In the genomic region with DNA sequence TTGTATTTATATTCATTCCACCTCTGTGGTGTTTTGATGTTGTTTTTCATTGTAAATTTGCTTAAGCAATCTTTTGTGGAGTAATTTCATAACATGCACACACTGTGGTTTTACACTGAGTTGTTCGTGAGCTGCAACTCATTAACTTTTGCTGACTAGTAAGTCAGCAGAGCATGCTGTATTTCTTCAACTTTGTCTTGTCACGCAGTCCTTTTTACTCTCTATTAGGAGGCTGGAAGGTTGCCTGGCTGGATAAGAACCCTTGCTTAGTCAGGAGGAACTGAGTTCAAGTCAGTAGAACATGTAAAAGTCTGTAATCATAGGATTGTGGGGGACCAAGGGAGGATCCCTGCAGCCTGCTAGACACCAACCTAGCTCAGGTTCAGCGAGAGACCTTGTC, we compare ENCODE assay signal across 21 mouse cellular contexts.
"Had no signal": no experiment of that assay in that cellular context is flagged by ENCODE, and none has a peak within 500 bp of the region (broad histone marks: within the 10 kb centered on the region; RNA-seq: fewer than 3 reads in every experiment).

No protein-coding gene starts in this region.

- H3K4me3 ChIP-seq: kidney, embryonic 15.5 days; limb, embryonic 13.5 days; liver, embryonic 12.5 days; liver, embryonic 15.5 days; lung, embryonic 15.5 days; neural tube, embryonic 12.5 days had no signal

- H3K9me3 ChIP-seq: kidney, embryonic 15.5 days; limb, embryonic 13.5 days; liver, embryonic 12.5 days; liver, embryonic 15.5 days; lung, embryonic 15.5 days; neural tube, embryonic 12.5 days had no signal

- H3K9ac ChIP-seq: kidney, embryonic 15.5 days; limb, embryonic 13.5 days; liver, embryonic 12.5 days; liver, embryonic 15.5 days; lung, embryonic 15.5 days; neural tube, embryonic 12.5 days had no signal

- H3K27me3 ChIP-seq: kidney, embryonic 15.5 days; liver, embryonic 12.5 days; liver, embryonic 15.5 days; lung, embryonic 15.5 days; neural tube, embryonic 12.5 days had no signal

- ATAC-seq: intestine, postnatal 0 days; liver, embryonic 12.5 days had no signal

- H3K27ac ChIP-seq: kidney, embryonic 15.5 days; limb, embryonic 13.5 days; liver, embryonic 12.5 days; liver, embryonic 15.5 days; lung, embryonic 15.5 days; neural tube, embryonic 12.5 days; stomach, postnatal 0 days had no signal

- H3K4me1 ChIP-seq: kidney, embryonic 15.5 days; liver, embryonic 12.5 days; liver, embryonic 15.5 days had no signal

- DNase-seq: kidney, postnatal 10 days; left cerebral cortex, postnatal 4 days; liver; lung, adult 18-20 months; lung, postnatal 10 days; lung, postnatal 36 days; right cerebral cortex, adult 18-20 months; right cerebral cortex, postnatal 14 days; right cerebral cortex, postnatal 4 days; thymus, adult 2 months; thymus, postnatal 14 days; thymus, postnatal 4 days had no signal

- H3K36me3 ChIP-seq: kidney, embryonic 15.5 days; limb, embryonic 13.5 days; liver, embryonic 12.5 days; liver, embryonic 15.5 days; lung, embryonic 15.5 days; neural tube, embryonic 12.5 days had no signal

- H3K4me2 ChIP-seq: kidney, embryonic 15.5 days; limb, embryonic 13.5 days; liver, embryonic 12.5 days; liver, embryonic 15.5 days; lung, embryonic 15.5 days; midbrain, embryonic 11.5 days; neural tube, embryonic 12.5 days had no signal
